Mouse (Mus musculus) liver, embryonic 11.5 days (tissue): Measurements from ENCODE around the gene Senp2. TPM values are rescaled to one million over a fixed set of nuclear protein-coding genes. Genes with fewer than 3 reads are reported as not detected.

ENCODE experiments used
- ATAC-seq: fragments of 200-750 bp; cut with Nextera tagmentation; replicated peaks from 2 replicates; pipeline ENCODE4 v1.8.0; 2017; ENCODE audit warnings: moderate number of reproducible peaks, mild to moderate bottlenecking, moderate TSS enrichment, moderate library complexity; ENCODE audit not compliant: low FRiP score
- DNase-seq: peaks from one replicate; pipeline ENCODE4 v3.0.0-alpha.2; 2017; ENCODE audit warnings: low spot score
- H3K27ac ChIP-seq: fragments of 300-500 bp; sonication (generic); 2 replicates; pipeline ENCODE4 v1.5.1; 2014; ENCODE audit warnings: mild to moderate bottlenecking, low read depth, low read length, control low read depth
- H3K27me3 ChIP-seq: fragments of 300-500 bp; sonication (generic); replicated peaks from 2 replicates; pipeline ENCODE4 v1.6.1; 2014; ENCODE audit warnings: low read length, mixed read lengths; ENCODE audit not compliant: control insufficient read depth, insufficient read depth
- H3K36me3 ChIP-seq: fragments of 300-500 bp; sonication (generic); 2 replicates; pipeline ENCODE4 v1.6.1; 2014; ENCODE audit warnings: mild to moderate bottlenecking, low read length, moderate library complexity, mixed read lengths; ENCODE audit not compliant: control insufficient read depth, insufficient read depth
- H3K4me1 ChIP-seq: fragments of 300-500 bp; sonication (generic); replicated peaks from 2 replicates; pipeline ENCODE4 v1.6.1; 2014; ENCODE audit warnings: low read length, mixed read lengths; ENCODE audit not compliant: control insufficient read depth, insufficient read depth
- H3K4me2 ChIP-seq: fragments of 300-500 bp; sonication (generic); 2 replicates; pipeline ENCODE4 v1.6.1; 2014; ENCODE audit warnings: mild to moderate bottlenecking, control low read depth, moderate library complexity
- H3K4me3 ChIP-seq: fragments of 300-500 bp; sonication (generic); 2 replicates; pipeline ENCODE4 v1.5.1; 2014; ENCODE audit warnings: low read depth, low read length, control low read depth
- H3K9ac ChIP-seq: fragments of 300-500 bp; sonication (generic); 2 replicates; pipeline ENCODE4 v1.6.1; 2014; ENCODE audit warnings: low read depth, low read length, control low read depth
- H3K9me3 ChIP-seq: fragments of 300-500 bp; sonication (generic); 2 replicates; pipeline ENCODE4 v1.6.1; 2016; ENCODE audit warnings: low read length, inconsistent platforms, mixed read lengths; ENCODE audit not compliant: control insufficient read depth
- WGBS: fragments of 180-500 bp; shearing (Covaris S2); extraction: QIAGEN DNeasy Blood & Tissue Kit; methylation state at CpG from one replicate; pipeline ENCODE4 v1.1.7; 2014; 5-methylcytosine and 5-hydroxymethylcytosine counted together
- polyA plus RNA-seq: library from polyadenylated mRNA; unstranded; fragments of >200 nt; fragmentation: Nextera tagmentation; extraction: Ambion mirVana; gene quantifications from 2 replicates; pipeline ENCODE4 v1.2.1, GENCODE M21; 2014

Senp2 gene
- polyA plus RNA-seq, 1 experiment from 2014 or later = 65.1 TPM

GRCm38 (mm10) chr16:22065536-22065935, 56.3 kb downstream of the Senp2 start:
- DNase-seq = no peak
- no peaks in the 10 kb centered on the region for H3K9me3 ChIP-seq
- no peak overlapping the region for H3K4me3 ChIP-seq
- H3K27me3 ChIP-seq = no peaks in the 10 kb centered on the region
- no peaks in the 10 kb centered on the region for H3K4me1 ChIP-seq
- H3K27ac ChIP-seq = no peak overlapping the region
- H3K4me2 ChIP-seq = no peak overlapping the region
- no peak overlapping the region for H3K9ac ChIP-seq
- H3K36me3 ChIP-seq = peaks cover 31% of the 10 kb centered on the region
- ATAC-seq = no peak

DNA sequence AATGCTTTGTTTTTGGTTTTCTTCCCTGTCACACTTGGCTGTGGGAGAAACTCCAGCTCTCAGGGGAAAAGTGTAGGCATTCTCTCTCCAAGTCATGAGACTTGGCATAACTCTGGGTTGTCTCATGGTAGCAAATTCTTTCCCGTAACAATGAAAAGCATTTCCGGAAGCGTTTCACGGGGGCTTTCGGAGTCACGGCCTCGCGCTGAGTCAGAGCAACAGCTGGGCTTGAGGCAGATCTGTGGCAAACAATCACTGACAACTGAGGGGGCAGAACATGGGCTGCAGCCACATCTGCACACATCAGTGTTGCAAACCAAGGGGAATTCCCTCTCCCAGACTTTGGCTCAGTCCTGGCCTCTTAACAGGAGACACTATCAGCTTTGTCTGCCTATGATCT, 58.1 kb downstream of the Senp2 start:
- no peaks in the 10 kb centered on the region for H3K9me3 ChIP-seq
- ATAC-seq (no peak), DNase-seq (no peak)
- H3K27me3 ChIP-seq = no peaks in the 10 kb centered on the region
- peaks cover 19% of the 10 kb centered on the region for H3K36me3 ChIP-seq
- no peak overlapping the region for H3K9ac ChIP-seq
- no peak overlapping the region for H3K27ac ChIP-seq
- H3K4me3 ChIP-seq = no peak overlapping the region
- no peak overlapping the region for H3K4me2 ChIP-seq
- no peaks in the 10 kb centered on the region for H3K4me1 ChIP-seq
- 93% methylated on average over 8 of the region's 8 CpGs for WGBS

DNA sequence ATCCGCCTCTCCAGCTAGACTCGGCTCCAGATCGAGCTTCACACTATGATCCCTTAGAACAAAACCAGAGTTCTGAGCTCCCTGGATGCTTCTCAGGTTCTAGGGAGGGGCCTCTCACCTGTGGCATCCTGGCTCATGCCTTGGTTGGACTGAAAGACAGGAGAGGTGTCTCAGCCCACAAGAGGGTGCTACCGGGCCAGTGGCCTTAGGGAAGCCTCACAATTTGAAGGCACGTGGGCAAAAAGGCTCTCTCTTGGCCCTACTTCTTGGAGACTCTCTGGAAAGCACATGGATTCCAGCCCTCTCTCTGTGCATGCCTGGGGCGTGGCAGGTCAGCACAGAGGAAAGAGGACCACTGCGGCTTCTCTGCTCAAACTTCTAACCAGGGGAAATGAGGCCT, 62.1 kb downstream of the Senp2 start:
- Histone ChIP-seq H3K27me3 (no peaks in the 10 kb centered on the region), H3K4me3 (no peak overlapping the region), H3K4me2 (no peak overlapping the region), H3K36me3 (peaks cover 11% of the 10 kb centered on the region), H3K9me3 (no peaks in the 10 kb centered on the region), H3K9ac (no peak overlapping the region), H3K4me1 (no peaks in the 10 kb centered on the region), H3K27ac (no peak overlapping the region)
- no peak for ATAC-seq
- DNase-seq = no peak
- WGBS = 81% methylated on average over 7 of the region's 7 CpGs

- H3K27me3 ChIP-seq = no peaks in the 10 kb centered on the region
- H3K9ac ChIP-seq = no peak overlapping the region
- no peaks in the 10 kb centered on the region for H3K9me3 ChIP-seq
- no peak overlapping the region for H3K4me3 ChIP-seq
- no peaks in the 10 kb centered on the region for H3K4me1 ChIP-seq
- peaks cover 9% of the 10 kb centered on the region for H3K36me3 ChIP-seq
- no peak overlapping the region for H3K4me2 ChIP-seq
- whole genome bisulfite sequencing = 76% methylated on average over 6 of the region's 6 CpGs
- no peak overlapping the region for H3K27ac ChIP-seq
- ATAC-seq (no peak), DNase-seq (no peak)
These were observed 65.8 kb downstream of the Senp2 start for GRCm38 (mm10) chr16:22075067-22075466.

- ATAC-seq (no peak), DNase-seq (no peak)
- Histone ChIP-seq H3K4me2 (no peak overlapping the region), H3K9ac (no peak overlapping the region), H3K27me3 (no peaks in the 10 kb centered on the region), H3K27ac (no peak overlapping the region), H3K4me1 (no peaks in the 10 kb centered on the region), H3K4me3 (no peak overlapping the region), H3K36me3 (peaks cover 9% of the 10 kb centered on the region), H3K9me3 (no peaks in the 10 kb centered on the region)
- WGBS = 39% methylated on average over 5 of the region's 5 CpGs
These were observed 66.7 kb downstream of the Senp2 start for GRCm38 (mm10) chr16:22075829-22076619.

GRCm38 (mm10) chr16:22076620-22076941, 67.3 kb downstream of the Senp2 start:
- Histone ChIP-seq H3K9me3 (no peaks in the 10 kb centered on the region), H3K27me3 (no peaks in the 10 kb centered on the region), H3K36me3 (peaks cover 9% of the 10 kb centered on the region), H3K4me3 (no peak overlapping the region), H3K4me1 (no peaks in the 10 kb centered on the region), H3K4me2 (no peak overlapping the region), H3K27ac (no peak overlapping the region), H3K9ac (no peak overlapping the region)
- DNase-seq = no peak
- 67% methylated on average over 4 of the region's 4 CpGs for WGBS
- no peak for ATAC-seq

DNA sequence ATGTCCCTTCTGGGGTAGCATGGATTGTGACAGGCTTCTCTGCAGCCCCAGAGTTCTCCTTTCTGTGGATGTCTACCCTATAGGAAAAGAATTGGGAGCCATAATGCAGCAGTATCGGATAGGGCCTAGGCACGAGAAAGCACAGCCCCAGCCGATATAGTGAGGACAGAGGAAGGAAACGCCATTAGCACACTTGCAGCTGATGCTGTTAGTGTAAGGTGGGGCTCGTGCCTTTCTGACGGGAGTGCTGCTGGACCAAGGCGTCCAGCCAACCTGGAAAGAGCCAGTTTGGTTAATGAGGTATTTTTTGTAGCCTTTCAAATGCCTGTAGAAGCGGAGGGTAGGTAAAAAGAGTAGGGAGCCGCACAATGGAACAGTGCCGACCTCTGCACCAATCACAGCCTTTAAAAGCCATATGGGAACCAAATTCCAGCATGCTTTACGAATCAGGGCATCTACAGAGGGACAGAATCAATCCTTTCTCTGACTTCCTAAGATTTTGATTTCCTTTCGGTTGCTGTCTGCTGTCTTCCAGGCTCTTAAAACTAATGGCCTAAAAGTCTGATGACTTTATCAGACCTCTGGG, 70.9 kb downstream of the Senp2 start:
- H3K4me2 ChIP-seq = no peak overlapping the region
- H3K4me3 ChIP-seq = no peak overlapping the region
- H3K4me1 ChIP-seq = no peaks in the 10 kb centered on the region
- H3K27me3 ChIP-seq = no peaks in the 10 kb centered on the region
- no peak overlapping the region for H3K9ac ChIP-seq
- ATAC-seq (no peak), DNase-seq (no peak)
- H3K27ac ChIP-seq = no peak overlapping the region
- H3K36me3 ChIP-seq = peaks cover 9% of the 10 kb centered on the region
- H3K9me3 ChIP-seq = no peaks in the 10 kb centered on the region
- WGBS = 88% methylated on average over 12 of the region's 12 CpGs

DNA sequence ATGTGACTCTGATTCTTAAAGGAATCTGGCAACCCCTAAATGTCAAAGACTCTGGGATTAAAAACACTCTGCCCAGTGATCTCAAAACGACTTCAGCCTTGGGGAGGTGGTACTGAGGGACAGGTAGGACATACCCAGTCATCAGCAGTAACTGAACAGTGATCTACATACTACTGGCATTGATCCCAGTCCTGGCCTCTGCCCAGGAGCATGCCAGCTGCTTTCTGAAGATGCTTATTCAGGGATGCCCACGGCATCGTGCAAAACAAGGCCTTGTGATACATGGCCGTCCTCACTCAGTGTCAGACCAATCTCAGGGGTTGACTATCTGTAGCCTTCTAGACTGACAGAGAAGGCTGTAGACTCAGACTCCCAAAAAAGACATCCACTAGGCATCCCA, 76.1 kb downstream of the Senp2 start:
- Histone ChIP-seq H3K27me3 (no peaks in the 10 kb centered on the region), H3K4me2 (no peak overlapping the region), H3K27ac (no peak overlapping the region), H3K36me3 (peaks cover 3% of the 10 kb centered on the region; the same call in 1 of the 2 replicates), H3K9me3 (no peaks in the 10 kb centered on the region), H3K4me1 (no peaks in the 10 kb centered on the region), H3K9ac (no peak overlapping the region), H3K4me3 (no peak overlapping the region)
- DNase-seq (no peak), ATAC-seq (no peak)
- 86% methylated on average over 4 of the region's 4 CpGs for WGBS

GRCm38 (mm10) chr16:22091255-22091783, 82.0 kb downstream of the Senp2 start:
- H3K4me1 ChIP-seq = 0 out of 2 replicates have a peak, but pooled peaks cover 2% of the 10 kb centered on the region
- H3K36me3 ChIP-seq = peaks cover under 1% of the 10 kb centered on the region; the same call in 1 of the 2 replicates
- no peaks in the 10 kb centered on the region for H3K27me3 ChIP-seq
- no peak for ATAC-seq
- H3K4me2 ChIP-seq = no peak overlapping the region
- no peak overlapping the region for H3K27ac ChIP-seq
- WGBS = 78% methylated on average over 3 of the region's 3 CpGs
- H3K4me3 ChIP-seq = no peak overlapping the region
- DNase-seq = no peak
- no peak overlapping the region for H3K9ac ChIP-seq
- H3K9me3 ChIP-seq = no peaks in the 10 kb centered on the region
